Mouse (Mus musculus) small intestine, adult 2 months (tissue): ENCODE measurements around the gene Dmtf1.

Experiments used
- CTCF ChIP-seq: fragments of 200-500 bp; IDR thresholded peaks from 2 replicates; pipeline ENCODE4 v1.5.1; 2012; ENCODE audit warnings: low read depth, mild to moderate bottlenecking, control low read depth, inconsistent platforms, low read length, moderate library complexity, mixed read lengths; ENCODE audit not compliant: insufficient replicate concordance, insufficient read length; ENCODE audit errors: extremely low read depth
- POLR2A ChIP-seq: fragments of 200-500 bp; IDR thresholded peaks from 2 replicates; pipeline ENCODE4 v1.6.1; 2012; ENCODE audit warnings: low read depth, mild to moderate bottlenecking, control low read depth, inconsistent platforms, low read length, moderate library complexity

- TF ChIP-seq CTCF, result no peak
- no peak for TF ChIP-seq POLR2A
Observed at GRCm38 (mm10) chr5:9149273-9149850, 12.2 kb downstream of the Dmtf1 start.
